8 mouse cellular contexts compared by ENCODE assay signal in genomic region chr4:154496991-154497390, GRCm38 (mm10).
DNase-seq lines count a peak whose midpoint lies in the region; ATAC-seq and TF ChIP-seq lines count a peak whose summit lies in the region.

No protein-coding gene starts in this region.

- peak; percentile 50 for ATAC-seq in granulocyte monocyte progenitor cell, adult 5-6 weeks (replicated peaks; ENCODE audit: poor library complexity, severe bottlenecking)
- peak; percentile 85 for ATAC-seq in intestine, postnatal 0 days
- ATAC-seq in CD4-positive, CD25-positive, alpha-beta regulatory T cell, adult 4 months: no peak

- peak; percentile 96 for DNase-seq in adrenal gland, adult 2 months
- peak; percentile 76 for DNase-seq in embryo, embryonic 11 days
- DNase-seq in left cerebral cortex, adult 9 months (ENCODE audit: low spot score in 2 of 2): peak; percentile 19 to 76
- peak; percentile 96 for DNase-seq in lung, postnatal 36 days
- peak; percentile 71 for DNase-seq in skeletal muscle tissue, adult 2 months (ENCODE audit: low read depth, low spot score)

- H3K4me3 ChIP-seq in intestine, postnatal 0 days (ENCODE audit: low read depth, low read length): no peak overlapping the region

- H3K9me3 ChIP-seq in intestine, postnatal 0 days (ENCODE audit: control insufficient read depth): no peaks in the 10 kb centered on the region

- no peaks in the 10 kb centered on the region for H3K36me3 ChIP-seq in intestine, postnatal 0 days (ENCODE audit: control insufficient read depth, insufficient read depth)

- H3K9ac ChIP-seq in intestine, postnatal 0 days (ENCODE audit: low read depth, low read length): no peak overlapping the region

- no peak for TF ChIP-seq CTCF in intestine, postnatal 0 days (IDR thresholded peaks at IDR 0.05; ENCODE audit: low read depth)

- no peaks in the 10 kb centered on the region for H3K27me3 ChIP-seq in intestine, postnatal 0 days (replicated peaks; ENCODE audit: control insufficient read depth, insufficient read depth, low read length)

- peaks cover 27% of the 10 kb centered on the region for H3K4me1 ChIP-seq in intestine, postnatal 0 days (replicated peaks; ENCODE audit: control insufficient read depth, insufficient read depth, low read length)

- peak overlapping the region; percentile 73 for H3K27ac ChIP-seq in intestine, postnatal 0 days (ENCODE audit: low read depth, low read length)

- 6% methylated on average over 7 of the region's 7 CpGs for WGBS in intestine, postnatal 0 days

- H3K4me2 ChIP-seq in intestine, postnatal 0 days (replicated peaks; ENCODE audit: low read depth): peak overlapping the region; percentile 25; the same call in 1 of the 2 replicates
